Mouse (Mus musculus): ENCODE results near the gene Csnk2a2.

Gene Csnk2a2

DNA sequence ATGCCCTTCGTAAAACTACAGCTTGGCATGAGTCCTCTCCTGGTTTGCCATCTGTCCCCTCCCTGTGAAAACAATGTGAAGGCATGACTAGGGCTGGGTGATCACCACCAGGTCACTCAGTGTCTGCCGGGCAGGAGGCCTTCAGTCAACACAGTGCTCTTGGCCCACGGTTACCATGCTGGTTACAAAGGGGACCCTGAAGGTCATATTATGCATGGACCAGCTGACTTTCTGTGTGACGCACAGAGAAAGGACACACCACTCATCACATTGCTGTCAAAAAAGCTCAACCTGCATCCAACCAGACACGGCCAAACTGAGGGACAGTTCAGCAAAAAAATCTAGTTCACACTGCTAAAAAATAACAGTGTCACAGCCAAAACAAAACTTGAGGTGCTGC is at the start of gene Csnk2a2:
Csnk2a2 (minus strand) TSS at position 34 of the 400 bp plus-strand sequence.
- no peak for DNase-seq

DNA sequence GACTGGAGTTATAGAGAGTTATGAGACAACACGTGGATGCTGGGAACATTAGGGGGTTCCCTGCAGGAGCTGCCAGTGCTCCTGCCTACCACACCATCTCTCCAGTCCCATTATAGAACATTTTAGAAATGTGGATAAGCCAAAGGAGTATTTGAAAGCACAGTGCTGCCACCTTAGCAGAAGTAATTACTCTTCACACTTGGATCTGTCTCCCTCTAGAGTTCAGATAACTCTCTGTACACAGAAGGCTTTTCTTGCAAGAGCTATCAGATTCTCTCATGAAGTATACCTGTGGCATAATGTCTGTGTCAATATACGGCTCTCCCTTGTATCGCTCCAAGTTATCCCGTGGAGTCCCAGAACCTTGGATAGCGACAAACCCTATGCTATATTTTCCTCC is 49.6 kb upstream of the Csnk2a2 start:
- no peak for DNase-seq

DNA sequence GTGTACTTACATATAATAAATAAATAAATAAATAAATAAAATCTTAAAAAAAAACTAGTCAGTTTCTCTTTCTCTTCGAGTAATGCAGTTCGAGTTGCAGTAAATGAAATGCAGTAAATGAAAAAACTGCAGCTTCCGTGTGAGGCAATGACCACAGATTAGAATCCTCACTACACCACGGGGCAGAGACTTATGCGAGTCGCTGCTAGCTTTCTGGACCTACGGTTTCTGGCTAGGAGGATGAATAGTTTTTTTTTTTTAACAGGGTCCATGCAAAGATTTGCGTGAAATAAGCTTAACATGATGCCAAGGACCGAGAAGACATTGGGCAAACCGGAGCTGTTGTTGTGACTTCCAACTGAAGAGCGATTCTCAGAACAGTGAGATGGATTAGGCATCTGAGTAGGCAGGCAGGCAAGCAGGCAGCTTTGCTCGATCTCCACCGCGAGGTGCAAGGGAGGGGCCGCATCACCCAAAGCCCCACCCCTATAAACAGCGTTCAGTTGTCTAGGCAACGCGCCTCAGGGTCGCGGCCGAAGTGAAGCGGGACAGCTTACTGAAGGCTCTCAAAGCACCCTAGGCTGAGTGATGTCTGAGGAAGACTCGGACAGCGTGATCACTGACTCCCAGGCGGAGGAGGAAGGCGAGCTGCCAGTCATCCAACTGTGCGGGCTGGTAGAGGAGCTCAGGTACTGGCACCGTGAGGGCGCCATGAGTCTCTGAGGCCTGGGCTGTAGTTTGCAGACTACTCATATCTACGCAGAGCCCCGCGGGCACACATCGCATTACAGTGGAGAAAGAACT is 43.9 kb upstream of the Csnk2a2 start, which contains the start of gene Ccdc113:
Ccdc113 (plus strand) TSS at position 502 of the 804 bp plus-strand sequence.
- peak; percentile 50 to 52 for DNase-seq

DNA sequence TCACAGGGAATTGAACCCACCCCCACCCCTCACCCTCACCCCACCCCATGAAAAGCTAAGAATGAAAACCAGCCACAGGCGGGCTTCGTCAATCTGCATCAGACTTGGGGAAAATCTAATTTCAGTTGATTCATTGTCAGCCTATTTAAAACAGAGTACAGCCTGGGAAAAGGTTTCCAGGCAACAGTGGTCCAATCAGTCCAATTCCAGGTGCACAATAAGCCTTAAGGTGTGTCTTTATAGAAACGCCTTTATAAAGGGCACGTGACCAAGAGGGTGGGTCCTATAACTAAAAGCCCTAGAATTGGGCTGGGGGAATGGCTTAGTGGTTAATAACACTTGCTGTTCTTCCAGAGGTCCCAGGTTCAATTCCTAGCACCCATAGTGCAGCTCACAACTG is 42.4 kb upstream of the Csnk2a2 start:
- no peak for DNase-seq

DNA sequence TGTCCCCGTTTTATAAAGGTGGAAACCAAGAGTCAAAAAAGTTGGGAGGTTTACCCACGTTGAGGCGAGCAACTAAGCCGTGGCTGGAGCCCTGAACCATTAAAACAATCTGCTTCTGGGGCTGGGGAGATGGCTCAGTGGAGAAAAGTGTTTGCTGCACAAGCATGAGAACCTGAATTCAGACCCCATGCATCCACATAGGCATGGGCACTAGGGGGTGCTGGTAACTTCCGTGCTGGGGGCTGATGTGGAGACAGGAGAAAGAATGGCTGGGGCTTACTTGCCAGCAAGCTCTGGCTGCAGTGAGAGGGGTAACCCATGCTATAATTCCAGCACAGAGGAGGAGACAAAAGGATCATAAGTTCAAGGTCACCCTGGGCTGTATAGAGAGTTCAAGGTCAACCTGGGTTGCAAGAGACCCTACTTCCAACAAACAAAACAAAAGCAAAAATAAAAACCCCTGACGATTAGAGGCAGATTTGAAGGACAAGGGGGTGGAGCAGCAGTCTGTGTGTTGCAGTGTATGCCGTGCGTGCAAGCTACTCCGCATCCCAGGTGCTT is 39.0 kb upstream of the Csnk2a2 start:
- DNase-seq: no peak

DNA sequence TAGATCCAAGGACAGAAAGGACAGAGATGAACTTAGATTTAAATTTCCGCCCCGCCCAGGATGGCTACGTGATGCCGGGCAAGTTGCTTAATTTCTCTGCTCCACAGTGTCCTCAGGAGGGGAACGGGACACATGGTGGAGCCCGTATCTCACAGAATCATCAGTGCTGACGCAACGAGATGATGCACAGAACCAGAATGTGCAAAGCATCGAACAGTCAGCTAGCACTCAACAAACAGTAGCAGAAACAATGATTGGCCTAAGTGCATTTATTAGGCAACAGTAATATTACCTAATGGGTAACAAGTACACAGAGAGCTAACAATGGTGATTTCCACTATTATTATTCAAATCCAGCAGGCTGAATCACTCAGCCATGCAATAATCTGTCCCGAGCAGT is 38.4 kb upstream of the Csnk2a2 start:
- no peak for DNase-seq

DNA sequence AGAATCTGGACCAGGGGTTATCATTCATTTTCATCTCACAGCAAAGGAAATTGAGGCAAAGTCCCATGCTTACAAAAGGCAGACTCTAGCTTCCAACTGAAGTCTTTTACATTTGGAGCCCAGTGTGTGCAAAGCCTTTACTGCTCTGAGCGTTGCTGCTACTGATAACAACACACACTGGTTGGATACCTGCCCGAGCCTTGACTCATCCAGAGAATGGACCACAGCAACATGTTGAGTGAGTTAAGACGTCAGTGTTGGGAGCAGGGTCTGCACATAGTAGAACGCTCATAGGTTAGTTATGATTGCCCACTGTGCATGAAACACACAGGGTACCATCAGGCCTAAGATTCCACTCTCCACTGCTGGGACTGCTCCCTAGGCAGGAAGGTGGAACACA is 34.2 kb upstream of the Csnk2a2 start:
- no peak for DNase-seq

DNA sequence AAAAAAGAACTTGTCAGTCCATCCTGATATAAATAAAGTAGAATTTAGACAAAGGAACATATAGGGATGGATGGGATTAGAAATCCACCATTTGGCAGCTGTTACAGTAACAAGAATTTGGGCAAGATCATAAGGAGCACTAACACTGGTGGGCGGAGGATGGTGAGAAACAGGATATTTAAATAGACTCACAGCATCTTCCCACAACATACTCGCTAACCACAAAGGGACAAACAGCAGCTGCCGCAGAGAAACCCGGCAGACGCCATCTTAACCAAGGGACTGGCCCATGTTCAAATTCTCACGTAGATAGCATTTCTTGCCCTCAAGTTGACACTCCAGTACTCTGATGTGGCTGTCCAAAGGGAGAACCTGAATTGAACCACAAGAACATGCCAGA is 27.1 kb upstream of the Csnk2a2 start:
- DNase-seq: no peak

DNA sequence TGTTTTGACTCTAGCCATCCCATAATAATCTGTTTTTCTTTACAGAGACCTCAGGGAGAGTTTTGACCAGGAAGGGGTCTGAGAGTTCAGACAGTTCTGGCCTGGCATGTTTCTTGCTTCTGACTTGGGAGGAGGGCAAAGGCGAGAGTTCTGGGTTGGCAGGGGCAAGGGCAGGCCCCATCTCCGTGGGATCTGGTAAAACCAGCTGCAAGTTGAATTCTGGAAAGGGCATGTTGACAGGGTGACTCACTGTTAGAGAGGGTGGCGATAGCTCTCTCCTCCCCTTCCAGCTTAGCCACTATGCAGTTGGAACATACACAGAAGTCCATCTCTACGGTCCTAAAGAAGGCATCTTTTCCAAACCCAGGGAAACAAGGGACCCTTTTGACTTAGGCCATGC is 23.4 kb upstream of the Csnk2a2 start:
- DNase-seq: no peak

DNA sequence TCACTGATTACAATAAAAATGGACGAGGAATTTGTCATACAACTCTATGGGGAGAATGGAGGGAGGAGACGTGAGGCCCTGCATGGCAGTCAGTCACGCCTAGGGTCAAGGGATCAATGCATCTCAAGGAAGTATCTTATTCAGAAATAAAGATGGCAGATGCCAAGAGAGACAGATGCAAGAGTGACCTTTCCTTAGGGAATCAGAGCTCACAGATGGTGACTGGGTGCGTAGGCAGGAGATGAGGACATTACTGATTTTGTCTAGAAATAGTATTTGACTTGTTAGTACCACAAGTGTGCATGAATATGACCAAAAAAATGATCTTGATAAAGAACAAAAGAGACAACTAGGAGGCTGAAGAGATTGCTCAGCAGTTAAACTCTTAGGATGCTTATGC is 22.4 kb upstream of the Csnk2a2 start:
- DNase-seq: no peak

DNA sequence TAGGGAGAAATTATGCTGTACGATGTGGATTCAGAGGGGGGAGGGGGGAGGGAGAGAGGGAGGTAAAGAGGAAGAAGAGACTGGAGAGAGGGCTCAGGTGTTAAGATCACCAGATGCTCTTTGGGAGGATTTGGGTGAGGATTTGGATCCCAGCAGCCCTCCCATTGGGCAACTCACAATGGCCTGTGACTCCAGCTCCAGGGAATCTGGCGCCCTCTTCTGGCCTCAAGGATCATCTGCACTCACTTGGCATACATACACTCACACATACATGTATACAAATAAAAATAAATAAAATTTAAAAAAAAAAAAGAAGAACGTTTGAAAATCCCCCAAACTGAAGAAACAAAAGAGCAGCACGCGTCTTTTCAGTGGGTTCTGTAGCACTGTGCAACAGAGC is 16.4 kb upstream of the Csnk2a2 start:
- DNase-seq: no peak

DNA sequence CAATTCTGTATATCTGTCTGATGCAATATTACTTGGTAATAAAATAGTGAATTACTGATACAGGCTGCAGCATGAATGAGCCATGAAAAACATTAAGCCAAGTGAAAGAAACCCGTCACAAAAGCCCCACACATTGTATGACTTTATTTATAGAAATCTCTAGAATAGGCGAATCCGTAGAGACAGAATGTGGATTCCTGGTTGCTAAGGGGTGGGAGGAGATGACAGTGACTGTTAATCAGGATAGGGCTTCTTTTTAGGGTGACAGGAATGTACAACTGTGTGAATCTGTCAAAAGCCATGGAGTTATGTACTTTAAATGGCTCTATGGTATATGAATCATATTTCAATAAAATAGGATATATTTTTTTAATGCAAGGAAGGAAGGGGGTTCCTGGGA is 15.8 kb upstream of the Csnk2a2 start:
- DNase-seq: no peak

DNA sequence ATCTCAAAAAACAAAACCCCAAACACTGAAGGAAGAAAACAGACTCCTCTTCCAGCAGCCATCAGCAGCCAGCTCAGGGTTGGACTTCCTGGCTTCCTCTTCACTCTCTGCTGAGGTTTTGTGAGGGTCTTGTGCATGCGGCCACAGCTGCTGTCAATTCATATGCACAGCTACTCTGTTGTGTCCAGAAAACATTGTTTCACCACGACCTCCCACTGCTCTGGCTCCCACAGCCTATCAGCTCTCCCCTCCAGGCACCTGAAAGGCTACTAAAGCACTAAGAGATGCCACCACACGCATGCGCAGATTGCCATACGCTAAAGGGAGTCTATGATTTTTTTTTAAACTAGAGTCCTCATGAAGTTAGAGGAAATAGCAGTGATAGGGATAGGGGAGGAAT is 15.0 kb upstream of the Csnk2a2 start:
- no peak for DNase-seq

DNA sequence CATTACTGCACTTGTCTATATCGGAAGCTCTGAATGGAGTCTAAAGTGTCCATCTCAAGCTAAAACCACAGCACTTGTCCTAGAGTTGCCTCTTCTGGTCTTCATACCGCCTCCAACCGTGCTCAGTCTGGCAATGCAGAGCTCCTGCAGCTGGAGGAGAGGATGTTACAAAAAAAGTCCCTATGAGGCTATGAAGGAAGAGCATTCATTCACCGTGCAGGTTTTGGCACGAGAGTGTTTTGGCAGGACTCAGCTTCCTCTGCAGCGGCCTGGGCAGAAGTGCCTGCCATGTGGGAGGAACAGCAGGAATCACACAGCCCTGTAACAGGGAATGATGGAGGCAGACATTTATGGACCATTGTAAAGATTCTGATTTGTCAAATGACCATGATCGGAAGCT is 12.6 kb upstream of the Csnk2a2 start:
- no peak for DNase-seq

DNA sequence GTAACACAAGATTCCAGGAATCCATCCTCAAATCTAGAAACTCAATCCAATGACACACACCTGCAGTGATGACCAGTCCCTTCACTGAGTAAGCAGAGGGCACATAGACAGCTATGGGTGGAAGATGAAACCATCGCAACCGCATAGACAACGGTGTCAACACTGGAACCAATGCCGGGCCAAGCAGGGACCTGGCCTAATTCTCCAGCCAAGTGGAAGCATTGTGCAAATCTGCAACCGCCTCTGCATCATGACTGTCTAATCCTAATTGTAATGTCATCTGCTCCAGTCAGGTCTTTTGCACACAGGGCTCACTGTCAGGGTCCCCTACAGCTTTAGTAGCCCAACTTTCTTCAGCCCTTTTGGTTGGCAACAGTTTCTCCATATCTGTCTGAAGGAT is 10.6 kb upstream of the Csnk2a2 start:
- DNase-seq: no peak

DNA sequence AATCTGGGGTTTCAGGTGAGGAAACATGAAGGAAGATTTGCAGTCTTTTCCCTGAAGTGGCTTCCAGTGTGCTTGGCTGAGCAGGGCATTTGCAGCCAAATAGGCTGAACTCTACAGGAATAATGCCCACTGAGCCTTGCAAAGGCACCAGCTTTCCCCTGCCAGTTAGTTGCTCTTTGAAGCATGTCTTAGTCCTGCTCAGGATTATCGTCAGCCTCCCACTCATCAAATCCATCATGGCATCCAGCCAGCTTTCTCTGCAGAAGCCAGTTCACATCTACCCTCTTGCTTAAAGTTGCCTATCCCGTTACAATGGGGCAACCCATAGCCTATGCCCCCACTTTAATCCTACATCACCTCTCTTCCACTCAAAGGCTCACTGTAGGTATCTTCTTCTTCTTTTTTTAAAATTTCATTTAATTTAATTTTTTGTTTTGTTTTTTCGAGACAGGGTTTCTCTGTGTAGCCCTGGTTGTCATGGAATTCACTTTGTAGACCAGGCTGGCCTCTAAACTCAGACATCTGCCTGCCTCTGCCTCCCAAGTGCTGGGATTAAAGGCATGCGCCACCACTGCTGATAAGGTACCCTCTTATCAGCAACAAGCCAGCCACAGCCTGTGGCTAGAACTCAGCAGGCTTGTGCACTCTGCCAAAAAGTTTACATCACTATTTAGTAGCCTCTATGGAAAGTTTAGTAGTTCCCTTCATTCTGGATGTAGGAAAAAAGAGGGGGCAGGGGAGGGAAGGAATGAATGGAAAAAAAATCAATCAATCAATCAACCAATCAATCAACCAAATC is 9.6 kb upstream of the Csnk2a2 start:
- DNase-seq: no peak

DNA sequence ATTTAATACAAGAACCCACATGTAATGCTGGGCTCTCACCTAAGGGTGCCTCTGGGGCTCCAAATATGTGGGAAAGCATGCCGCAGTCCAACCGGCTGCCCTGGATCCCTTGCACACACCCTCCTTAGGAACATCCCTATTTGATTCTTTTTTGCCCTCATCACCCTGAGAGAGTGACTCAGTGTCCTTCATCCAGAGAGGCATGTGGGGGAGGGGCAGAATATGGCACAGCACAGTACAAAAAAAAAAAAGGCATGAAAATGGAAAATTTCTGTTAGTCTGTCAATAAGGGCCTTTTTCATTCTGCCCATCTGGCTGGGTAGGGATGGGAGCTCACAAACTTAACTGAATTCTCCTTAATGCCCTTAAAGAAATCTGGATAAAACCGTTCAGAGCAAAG is 8.0 kb upstream of the Csnk2a2 start:
- no peak for DNase-seq

DNA sequence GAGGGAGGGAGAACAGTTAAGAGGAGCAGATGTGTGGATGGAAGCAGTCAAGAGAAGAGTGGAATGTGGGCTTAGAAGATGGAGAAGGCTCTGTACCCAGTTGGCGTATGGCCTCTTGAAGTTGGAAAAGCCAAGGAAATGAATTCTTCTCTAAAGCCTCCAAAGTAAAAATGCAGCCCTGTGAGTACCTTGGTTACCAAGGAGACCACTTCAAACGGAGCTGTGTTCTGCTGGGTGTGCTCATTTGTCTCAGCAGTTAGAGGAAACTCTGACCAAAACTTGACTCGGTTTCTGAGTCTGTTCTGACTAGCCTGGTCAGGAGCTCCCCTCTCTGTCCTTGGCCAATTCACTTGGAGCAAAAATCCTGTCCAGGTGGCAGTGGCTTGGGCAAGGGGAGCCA is 6.6 kb upstream of the Csnk2a2 start:
- no peak for DNase-seq

DNA sequence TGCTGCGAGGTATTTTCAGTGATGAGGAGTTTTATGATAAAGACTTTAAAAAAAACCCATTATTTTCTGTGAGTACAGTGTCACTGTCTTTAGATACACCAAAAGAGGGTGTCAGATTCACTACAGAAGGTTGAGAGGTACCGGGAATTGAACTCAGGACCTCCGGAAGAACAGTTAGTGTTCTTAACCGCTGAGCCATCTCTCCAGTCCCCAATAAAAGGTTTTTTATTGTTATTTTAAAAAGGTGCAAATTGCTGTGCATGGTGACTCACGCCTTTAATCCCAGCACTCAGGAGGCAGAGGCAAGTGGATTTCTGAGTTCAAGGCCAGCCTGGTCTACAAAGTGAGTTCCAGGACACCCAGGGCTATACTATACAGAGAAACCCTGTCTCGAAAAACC is 5.6 kb upstream of the Csnk2a2 start:
- no peak for DNase-seq

DNA sequence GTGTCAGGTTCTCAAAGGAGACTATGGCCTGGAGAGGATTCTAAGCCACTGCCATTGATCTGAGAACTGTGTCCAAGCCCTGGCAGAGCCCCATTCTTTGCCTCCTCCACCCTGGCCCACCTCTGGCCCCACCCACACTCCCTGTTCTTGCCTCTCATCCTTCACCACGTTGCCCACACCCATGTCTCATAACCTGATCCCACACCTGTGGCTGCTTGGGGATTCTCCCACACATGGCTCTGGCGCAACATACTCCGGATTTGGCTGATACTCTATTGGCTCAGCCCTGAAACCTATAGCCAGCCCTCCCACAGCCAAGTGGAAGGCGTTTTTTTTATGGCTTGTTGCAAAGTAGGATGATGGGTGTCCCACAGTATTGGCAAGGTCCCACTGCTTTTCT is 2.2 kb upstream of the Csnk2a2 start:
- no peak for DNase-seq

DNA sequence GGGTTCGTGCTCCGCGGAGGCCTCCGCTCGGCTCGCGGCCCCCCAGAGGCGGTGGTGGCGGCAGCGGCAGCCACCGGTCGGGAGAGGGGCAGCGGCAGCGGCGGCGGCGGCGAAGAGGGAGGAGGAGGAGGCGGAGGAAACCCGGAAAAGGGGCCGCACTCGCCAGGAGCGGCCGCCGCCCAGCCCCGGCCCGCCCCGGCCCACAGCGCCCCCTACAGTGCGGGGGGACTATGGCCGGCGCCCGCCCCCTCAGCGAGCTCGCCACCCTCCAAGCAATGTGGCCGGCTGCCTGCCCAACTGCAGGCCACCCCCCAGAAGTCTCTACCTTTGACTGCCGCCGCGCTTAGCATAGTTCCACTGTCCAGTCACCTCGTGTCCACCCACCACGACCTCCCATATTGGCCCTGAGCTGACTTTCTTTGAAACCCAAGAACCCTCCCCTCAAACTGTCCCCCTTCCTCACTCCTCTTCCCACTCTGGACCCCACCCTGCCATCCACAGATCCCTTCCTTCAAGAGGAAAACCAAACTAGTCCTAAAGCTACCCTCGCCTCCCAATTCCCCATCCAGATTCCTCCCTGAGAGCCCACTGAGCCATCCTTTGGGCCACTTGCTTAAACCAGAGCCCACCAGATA is 1.0 kb downstream of the Csnk2a2 start:
- DNase-seq: peak; percentile 93 to 95

DNA sequence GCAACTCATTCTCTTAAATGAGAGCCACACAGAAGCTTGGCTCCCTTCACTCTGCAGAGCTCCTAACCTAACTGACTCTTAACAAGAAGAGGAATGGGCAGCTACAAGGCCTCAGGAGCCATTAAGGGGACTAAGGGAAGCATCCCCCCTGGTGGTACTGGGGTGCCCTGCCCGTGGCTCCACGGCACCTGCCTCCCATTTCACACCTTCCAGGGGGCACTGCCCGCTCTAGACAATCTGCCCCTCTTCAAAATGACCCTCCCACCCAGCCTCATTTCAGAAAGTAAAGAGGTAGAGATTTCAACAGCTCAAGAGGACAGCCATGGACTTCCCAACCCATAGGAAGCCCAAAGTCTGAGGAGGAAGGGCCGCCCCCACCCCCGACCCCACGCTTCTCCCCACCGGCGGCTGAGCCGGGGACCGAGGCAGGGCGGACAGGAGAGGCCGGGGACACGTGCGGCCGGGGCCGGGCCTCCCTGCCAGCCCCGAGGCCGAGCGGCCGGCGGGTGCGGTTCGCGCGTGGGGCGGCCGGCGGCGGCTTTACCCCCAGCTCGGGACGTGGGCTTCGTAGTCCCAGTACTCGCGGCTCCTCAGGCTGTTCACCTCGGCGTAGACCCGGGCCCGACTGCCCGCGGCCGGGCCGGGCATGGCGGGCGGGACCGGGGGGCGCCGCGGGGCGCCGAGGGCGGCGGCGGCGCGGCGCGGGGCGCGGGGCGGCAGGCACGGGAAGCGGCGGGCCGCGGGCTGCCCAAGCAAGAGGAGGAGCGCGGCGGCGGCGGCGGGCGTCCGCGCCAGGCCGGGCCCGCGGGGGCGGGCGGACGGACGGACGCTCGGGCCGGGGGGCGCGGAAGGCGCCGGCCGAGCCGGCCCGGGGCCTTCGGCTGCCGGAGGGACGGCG is 1.8 kb downstream of the Csnk2a2 start:
- DNase-seq: peak; percentile 21 to 30

Data from B cell, adult 2 months (primary cell).